Mouse (Mus musculus): ENCODE results near the gene Msn.
A peak's percentile ranks its signal among the peaks of the same experiment; 100 is the strongest.

Msn gene

DNA sequence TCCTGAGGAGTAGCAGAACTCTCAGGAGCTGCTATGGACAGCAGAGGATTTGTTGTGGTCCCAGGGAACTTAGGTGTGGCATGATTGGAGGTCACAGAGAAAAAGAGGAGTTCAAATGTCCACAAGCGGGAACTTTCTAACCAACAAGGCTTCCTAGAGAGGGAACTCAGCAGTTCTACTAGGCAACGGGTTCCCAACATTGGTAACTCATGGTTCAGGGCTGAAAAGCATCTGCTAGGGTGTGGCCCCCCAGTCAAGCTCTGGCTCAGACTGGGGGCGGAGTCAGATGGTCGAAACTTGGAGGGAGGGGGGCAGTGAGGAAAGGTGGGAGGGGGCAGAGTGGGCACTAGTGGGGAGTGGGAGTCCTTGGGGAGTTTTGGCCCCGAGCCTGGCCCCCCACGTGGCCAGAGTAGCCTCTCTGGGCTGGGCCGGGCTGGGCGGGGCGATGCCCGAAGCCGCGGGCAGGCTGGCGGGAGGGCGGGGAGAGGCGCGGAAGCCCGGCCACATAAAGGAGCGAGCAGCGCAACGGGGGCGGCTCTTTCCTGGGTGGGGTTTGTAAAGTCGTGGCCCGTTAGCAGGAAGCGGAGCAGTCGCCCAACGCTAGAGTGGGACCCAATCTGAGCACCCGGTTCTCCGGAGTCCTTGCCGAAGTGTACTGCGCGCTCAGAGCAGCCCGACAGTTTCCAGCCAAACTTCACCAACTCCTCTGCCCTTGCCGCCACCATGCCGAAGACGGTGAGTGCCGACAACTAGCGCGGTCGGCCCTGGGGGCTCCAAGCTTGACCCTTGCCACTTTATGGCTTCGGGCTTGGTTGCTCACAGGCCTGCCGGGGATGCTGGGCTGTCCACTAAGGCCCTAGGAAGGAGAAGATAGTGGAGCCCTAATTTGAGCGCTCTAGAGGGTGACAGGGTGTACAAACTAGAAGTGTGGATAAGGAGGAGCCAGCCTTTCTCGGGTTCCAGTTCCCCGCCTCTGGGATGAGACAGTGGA is at the start of gene Msn:
Gene Msn, plus strand, starts transcription at position 534 of the 991 bp plus-strand sequence.
- DNase-seq (ENCODE audit: low spot score) = no peak

DNA sequence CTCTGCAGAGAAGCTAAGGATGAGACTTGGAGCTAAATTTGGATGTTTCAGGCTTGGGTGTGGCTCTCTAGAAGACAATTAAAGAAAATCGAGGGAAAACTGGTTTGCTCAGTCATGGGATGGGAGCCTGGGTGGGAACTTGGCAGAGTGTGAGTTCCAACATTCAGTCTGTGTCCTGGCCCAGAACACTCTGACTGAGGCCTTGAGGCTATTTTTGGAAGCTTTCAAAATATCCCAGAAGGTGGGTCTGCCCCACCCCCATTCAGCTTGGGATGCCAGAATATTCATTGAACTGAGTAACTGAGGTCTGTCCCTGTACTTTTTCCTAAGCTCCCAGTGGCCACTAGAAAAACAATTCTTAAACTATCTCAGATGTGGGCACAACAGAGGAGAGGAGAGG is 43.0 kb upstream of the Msn start:
- no peak for DNase-seq (ENCODE audit: low spot score)

DNA sequence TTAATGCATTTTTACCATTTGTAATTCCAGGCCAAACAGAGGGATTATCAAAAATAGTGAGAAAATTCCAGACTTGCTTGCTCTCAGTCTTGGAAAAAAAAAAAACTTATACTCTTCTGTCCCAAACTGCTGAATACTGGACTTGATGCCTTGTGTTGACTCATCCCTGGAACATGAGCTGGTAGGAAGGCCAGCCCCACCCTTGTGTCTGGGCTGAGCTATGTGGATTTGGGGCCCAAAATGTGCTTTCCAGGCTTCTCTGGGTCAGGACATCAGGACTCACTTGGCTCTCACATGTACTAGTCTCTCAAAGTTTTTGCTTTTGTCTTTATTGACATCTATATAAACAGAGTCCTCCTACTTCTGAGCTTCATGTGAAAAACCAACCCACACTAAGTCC is 18.1 kb upstream of the Msn start:
- no peak for DNase-seq (ENCODE audit: low spot score)

DNA sequence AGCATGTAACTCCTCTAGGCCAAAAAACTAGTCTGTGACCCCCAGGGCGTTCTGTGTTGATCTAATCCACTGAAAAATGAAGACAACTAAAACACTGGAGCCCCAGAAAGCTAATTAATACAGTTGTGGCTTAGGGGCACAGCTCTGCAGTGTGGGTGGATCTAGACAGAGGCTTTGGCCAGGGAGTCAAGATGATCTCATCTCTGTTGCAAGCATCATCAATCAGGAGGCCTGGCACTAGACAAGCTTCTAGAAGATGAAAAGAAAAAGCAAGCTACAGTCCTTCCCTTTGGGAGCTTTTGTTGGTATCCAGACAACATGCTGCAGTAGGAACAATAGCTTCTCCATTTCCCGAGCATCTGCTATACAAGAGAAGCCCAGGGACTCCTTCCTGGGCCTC is 9.6 kb upstream of the Msn start:
- no peak for DNase-seq (ENCODE audit: low spot score)

DNA sequence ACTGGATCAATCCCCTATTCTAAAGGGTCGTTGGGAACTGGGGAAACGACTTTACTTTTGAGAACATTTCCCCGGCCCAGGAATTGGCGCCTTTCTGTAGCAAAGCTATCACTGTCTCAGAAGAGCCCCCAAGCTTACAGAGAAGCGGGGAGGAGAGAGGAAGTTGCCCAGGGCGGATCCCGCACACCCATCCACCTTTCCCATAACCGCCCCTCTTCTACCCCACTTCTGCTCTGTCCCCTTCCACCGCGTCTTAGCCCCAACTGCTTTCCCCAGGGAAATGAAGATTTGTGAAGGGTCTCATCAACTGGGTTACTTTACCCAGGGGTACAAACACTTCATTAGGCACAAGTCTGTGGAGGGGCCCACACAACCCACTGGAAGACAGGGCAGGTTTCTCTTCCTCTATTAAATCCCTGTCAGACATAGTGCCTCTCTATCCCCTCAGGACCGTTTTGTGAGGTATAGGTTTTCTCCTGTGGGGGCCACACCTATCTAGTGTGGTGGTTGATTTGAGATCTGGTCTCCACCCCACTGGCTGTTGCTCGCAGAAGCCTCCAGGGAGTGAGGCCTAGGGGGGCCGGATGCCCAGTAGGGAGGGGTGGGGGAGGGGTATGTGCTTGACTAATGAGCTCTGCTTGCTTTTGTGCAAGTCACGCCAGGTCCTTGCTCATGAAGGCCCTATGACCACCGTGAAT is 820 bp downstream of the Msn start:
- DNase-seq (ENCODE audit: low spot score) = no peak

DNA sequence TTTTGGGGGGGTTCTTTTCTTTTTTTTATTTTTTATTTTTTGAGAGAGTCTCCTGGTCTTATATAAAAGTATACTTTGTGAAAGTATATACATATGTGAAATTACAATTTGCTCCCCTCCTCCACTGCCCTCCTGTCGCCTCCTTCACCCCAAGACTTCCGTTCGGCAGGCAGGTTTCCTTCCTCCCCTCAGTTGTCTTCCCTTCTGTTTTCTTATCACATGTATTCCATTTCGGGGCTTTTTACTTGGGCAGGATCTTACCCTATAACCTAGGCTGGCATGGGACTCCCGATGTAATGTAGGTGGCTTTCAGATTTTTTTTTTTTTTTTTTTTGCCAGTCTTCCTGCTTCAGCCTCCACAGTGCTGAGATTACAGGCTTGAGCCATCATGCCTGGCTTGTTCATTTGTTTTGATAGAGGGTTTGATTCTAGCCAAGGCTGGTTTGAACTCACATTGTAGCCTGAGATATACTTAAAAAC is 1.7 kb downstream of the Msn start:
- no peak for DNase-seq (ENCODE audit: low spot score)

DNA sequence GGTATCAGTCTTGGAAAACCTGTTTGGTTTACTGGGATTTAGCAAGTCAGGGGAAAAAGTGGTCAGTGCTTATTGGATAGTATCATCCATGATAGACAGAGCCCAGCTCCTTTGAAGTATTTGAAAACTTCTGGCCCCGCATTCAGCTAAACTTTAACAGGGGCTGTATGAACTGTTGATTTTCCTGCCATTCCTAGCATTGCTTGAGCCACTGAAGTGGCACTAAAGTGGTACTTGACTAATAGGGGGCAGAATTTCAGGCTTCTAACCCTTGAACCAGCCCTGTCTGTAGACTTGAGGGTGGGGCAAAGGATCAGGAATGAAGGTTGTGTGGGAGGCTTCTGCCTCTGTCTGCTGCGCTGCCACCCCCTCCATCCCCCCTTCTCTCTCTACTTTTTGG is 3.2 kb downstream of the Msn start:
- no peak for DNase-seq (ENCODE audit: low spot score)

DNA sequence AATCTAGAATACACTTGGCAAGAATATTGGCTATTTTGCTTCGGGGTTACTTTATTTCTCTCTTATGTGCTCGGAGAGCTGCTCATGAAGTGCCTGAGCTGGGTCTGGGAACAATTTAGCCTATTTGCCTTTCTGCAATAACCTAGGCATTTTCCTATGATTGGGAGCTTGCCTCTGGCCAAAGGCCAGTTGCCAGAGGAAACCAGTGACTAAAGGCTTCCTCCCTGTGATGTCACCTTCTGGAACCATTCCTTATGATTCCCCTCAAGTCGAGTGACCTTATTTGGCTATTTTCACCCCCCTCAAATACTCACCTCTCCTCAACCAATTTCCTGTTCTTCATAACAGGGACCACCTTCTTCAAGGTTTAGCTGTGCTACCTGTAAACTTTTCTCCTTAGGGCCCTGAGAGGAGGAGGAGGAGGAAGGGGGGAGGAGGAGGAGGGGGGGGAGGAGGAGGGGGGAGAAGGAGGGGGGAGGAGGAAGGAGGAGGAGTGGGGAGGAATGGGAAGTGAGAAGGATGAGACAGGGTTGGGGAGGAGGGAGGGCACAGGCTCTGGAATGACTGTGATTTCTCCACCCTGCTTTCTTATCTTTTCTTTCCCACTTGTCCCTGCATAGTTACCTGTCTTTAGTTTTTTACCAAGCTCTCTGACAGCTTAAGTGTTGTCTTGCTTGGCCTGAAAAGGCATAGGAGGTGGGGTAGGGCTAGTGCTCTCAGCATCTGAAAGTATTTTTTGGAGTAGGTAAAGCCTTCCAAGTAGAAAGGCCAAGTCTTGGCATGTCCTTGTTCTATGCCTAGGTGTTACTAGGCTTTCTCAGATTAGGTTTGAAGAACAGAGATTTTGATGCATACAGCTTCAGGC is 11.8 kb downstream of the Msn start:
- no peak for DNase-seq (ENCODE audit: low spot score)

DNA sequence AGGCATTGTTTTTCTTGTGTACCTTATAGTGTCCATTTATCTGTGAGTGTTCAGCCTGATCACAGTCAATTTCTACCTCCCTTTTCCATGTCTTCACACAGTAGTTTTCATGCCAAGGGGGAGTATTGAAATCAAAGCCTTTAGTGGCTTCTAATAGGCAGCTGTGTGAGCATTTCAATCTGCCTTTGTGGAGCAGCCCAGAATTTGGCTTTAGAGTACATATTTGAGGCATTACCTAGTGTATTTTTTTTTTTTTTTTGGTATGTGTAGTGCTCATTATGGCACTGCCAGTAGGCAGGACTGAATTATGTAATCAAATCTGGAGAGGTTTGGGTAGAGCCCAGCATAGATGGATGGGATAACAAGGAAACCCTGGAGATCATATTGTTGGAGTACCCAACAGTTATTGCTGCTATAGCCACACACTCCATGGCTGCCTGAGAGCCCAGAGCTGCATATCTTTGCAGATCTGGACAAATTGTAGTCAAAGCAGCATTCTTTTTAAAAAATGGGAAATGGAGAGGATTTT is 17.3 kb downstream of the Msn start:
- no peak for DNase-seq (ENCODE audit: low spot score)

DNA sequence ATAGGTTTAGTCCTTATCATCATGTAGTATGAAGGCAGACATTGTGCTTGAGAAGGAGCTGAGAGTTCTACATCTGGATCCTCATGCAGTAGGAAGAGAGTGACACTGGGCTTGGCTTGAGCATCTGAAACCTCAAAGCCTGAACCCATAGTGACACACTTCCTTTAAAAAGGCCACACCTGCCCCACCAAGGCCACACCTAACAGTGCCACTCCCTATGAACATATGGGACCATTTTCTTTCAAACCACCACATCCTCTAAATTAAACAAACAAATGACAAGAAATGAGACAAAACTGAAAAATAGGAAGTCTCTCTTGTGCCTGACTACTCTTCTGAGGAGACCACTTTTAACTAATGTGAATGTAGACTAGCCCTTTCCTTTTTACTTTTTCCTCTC is 19.7 kb downstream of the Msn start:
- no peak for DNase-seq (ENCODE audit: low spot score)

DNA sequence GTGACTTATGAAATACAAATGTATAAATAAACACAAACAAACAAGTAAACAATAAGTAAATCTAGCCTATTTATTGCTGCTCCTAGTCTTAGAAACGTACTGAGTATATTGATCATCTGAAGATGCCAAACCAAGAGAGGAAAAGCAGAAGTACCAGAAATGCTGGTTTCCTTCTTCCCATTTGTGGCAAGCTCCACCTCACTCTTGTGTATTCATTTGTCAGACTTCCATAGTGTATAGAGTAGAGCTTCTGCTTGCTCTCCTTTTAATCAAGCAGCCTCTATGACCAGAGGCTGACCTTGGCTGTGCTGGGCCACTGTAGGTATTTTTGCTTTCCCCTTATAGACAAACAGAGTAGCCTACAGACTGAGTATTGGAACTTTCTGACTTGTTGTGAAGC is 21.5 kb downstream of the Msn start:
- no peak for DNase-seq (ENCODE audit: low spot score)

DNA sequence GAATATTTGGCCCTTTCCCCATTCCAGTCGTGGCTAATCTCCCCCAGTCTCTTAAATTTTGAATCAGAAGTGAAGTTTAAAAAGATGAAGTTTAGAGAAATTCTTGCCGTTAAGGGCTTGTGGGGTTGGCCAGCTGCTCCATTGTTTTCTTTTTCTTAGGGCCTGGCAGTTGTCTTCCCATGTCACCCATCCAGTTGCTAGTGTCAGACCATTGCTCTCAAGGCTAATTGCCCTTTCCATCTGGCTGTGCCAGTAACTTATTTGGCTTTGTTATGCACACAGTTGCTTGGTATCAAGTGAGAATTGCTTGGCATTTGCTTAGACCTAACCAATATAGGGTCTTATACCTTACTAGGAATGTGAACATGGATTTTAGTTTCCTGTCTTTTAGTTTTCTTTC is 24.2 kb downstream of the Msn start:
- DNase-seq (ENCODE audit: low spot score) = no peak

DNA sequence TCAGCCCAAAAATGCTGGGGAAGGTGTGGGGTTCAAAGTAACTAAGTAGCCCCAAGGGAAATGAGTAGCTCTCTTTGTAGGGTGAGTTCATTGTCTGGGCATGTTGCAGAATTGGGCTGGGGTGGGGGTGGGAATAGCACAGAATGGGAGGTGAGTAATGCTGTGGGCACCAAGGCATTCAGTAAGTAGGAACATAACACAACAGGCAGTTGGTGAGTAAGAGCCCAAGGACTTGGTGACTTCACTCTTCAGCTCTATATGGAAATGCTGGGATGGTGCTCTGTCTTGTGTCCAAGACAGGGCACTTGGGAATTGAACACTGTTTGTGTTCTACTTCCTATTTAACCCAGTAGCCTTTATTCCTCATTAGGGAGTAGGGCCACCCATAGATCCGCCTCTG is 26.1 kb downstream of the Msn start:
- DNase-seq (ENCODE audit: low spot score) = no peak

DNA sequence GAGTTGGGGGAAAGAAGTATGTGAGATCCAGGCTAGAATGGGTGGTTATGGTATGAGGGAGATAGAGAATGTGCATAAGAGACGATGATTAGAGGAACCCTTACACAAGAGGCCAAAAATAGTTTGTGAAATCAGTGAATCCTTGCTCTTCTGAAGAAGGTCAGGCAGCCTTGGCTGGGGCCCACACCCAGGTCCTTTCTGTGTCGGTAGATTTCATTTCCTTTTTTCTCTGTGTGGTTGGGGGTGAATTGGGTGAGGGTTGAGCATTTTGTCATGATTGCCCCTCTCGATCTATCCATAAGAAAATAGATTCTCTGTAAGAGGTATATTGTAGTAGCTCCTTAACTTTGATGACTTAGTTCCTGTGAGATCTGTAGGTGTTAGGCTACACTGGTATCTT is 31.0 kb downstream of the Msn start:
- no peak for DNase-seq (ENCODE audit: low spot score)

DNA sequence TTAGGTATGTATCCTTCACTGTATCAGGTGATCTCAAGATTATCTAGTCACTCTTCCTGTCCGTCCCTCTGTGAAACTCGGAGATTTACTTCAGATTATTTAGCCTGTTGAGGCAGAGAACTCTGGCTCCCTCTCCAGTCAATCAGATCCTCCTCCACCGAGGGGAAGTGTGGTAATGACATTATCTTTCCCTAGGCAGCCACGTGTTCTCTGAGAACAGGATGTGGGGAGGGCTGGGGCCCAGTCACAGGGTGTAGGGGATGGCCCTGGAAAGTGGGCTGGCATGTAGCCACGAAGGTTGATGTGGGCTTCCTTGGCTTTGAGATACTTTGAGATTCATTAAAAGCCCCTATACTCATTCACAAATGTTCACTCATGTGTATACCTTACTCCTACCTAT is 34.3 kb downstream of the Msn start:
- no peak for DNase-seq (ENCODE audit: low spot score)

DNA sequence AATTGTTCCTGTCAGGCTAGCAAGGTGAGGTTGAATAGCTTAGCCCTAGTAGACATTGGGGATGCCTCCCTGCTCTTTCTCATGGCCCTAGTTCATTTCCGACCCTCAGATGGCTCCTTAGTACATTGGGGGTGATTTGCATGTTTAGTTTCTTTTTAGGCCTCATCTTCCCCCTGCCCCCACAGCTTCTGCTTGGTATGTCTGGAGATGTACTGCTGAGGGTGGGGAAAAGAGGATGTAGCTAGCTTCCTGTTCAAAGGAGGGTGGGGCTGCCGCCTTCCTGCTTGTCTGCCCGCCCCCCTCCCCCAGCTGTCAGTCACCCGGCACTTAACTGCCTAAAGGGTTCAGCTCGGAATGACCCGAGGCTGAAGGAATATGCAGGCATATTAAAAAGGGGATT is 34.8 kb downstream of the Msn start:
- peak; percentile 4 for DNase-seq (ENCODE audit: low spot score)

DNA sequence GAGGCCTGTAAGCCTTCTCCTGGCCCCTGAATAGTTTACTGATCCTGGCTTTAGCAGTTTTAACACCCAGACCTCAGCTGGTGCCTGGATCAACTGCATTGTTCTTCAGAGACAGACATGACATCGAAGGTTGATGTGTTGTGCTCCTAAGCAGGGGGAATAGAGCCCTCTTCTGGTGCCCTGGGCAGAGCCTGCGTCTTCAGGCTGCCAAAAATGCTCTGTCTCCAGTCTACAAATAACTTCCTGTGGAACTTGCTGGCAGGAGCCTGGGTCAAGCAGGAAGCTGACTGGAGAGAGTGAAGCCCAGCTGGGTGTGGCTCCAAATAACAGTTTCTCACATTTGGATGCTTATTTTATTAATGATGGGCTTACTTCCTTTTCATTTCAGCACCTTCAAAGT is 37.4 kb downstream of the Msn start:
- DNase-seq (ENCODE audit: low spot score) = peak; percentile 4

DNA sequence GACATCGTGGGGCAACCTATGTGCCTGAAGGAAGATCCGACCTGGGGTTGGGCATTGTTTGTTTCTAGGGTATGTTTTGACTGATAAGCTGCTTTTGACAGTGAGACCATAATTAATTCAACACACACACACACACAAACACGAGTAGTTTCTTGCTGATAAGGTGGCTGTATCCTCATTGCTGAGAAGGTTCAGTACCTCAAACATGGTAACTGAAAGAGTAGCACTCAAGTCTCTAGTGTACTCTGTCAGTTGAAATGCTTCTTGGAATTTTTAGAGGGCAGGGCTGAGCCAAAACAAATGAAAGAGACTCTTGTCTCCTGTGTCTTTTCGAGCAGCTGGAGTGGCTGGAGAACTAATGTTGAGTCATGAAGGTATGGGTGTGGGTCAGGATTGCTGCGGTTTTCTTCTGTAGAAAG is 38.4 kb downstream of the Msn start:
- no peak for DNase-seq (ENCODE audit: low spot score)

DNA sequence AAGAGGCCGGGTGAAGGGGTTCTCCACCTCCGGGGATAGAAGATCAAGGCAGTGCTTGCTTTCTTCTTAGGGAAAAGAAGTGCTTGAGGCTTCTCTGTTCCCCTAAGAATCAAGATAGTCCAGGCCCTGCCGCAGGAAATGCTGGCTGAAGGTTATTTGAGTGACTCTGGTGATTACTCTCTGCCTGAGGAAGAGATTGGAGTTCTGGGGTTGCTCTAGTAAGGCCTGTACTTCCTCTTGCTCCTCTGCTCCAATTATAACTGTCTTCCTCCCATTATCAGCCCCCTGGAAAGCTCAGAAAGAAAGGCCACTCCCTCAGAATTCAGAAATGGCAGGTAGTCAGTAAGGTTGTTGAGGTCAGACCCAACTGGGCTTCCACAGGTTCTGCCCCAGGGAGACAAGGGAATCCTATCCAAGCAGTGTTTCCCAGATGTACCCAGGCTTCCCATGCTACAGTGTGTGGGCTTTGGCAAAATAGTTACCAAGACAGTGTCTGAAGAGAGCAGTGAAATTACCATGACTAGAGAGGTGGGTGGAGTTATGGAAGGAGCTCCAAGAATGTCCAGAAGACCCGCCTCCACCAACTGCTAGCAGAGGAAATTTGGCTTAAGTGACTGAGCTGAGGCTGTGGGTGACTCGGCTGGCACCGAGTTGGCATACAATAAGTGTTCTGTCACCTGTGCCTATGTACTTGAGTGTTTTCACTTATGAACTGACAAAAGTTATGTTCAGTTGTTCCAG is 39.2 kb downstream of the Msn start:
- DNase-seq (ENCODE audit: low spot score) = no peak

DNA sequence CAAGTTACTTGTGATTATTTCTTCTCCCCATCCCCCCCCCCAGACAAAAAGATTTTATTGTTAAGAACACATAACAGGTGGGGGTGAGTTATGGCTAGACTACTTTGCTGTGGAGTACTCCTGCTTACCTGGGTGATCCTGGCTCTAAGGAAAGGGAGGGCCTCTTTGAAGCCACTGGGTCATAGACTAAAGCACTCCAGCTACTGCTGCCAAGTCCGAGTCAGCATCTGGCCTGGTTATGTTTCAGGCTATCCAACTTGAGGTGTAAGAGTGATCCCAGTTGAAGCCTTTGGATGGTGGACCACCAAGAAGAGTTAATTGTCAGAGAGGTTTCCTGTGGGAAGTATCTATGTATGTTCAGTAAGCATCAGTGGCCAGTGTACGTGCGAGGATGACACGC is 39.7 kb downstream of the Msn start:
- DNase-seq (ENCODE audit: low spot score) = no peak

DNA sequence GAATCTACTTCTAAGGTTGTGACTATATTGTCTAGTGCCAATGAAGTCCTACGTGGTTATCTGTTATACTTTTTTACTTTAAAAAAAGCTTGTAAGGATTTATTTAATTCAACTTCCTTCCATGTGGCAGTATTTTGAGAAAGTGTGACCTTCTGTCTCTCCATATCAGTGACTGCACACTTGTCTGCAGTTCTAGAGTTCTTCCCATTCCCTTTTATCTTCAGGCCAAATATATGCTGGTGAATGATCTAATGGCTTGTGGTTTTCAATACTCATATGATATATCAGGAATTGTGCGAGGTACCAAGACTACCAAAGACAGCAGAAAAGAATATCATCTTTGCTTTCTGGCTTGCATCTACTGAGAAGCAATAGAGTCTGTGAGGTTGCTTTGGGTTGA is 43.4 kb downstream of the Msn start:
- DNase-seq (ENCODE audit: low spot score) = no peak
